Mouse (Mus musculus): Measurements from ENCODE around the gene Acot7.

DNA sequence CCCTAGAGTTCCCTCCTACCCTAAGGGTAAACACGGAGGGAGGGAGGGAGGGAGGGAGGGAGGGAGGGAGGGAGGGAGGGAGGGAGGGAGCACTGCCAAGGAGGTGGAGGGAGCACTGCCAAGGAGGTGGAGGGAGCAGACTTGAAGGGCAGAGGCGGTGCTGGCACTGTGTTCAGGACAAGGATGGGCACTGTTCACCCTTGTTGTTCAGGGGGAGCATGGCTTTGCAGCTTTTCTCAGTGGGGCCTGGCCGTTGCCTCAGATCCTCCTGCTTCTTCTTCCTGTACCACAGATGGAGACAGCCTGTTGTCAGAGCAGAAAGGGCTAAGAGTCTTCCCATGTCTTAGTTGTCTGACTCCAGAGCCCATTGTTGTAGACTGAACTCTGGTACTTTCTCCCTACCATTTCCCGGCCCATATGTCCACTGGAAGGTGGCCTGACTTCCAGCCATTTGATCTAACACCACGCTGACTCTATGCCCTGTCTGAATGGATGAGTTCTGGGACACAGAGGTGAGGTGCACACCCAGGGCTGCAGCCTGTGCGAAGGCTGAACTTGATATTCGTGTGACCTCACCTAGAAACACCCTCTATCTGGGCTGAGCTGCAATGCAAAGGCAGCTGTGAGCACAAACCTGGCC, 43.0 kb downstream of the Acot7 start:
- no peak for TF ChIP-seq GATA1 (IDR thresholded peaks at IDR 0.05; ENCODE audit: low read length)
- no peak for TF ChIP-seq TAL1 (IDR thresholded peaks at IDR 0.05; ENCODE audit: low read length)
